Mouse (Mus musculus) myocyte (in vitro differentiated cells): Measurements from ENCODE around the gene Rgs19. TPM values are rescaled to one million over a fixed set of nuclear protein-coding genes. Genes with fewer than 3 reads are reported as not detected.
A peak's percentile ranks its signal among the peaks of the same experiment; 100 is the strongest.

ENCODE experiments used
- H3K27me3 ChIP-seq: one replicate; pipeline ENCODE4 v1.6.1; 2011; ENCODE audit not compliant: control insufficient read depth, insufficient read depth, insufficient read length
- H3K36me3 ChIP-seq: one replicate; pipeline ENCODE4 v1.6.1; 2011; ENCODE audit not compliant: control insufficient read depth, insufficient read depth
- H3K4me2 ChIP-seq: one replicate; pipeline ENCODE4 v1.6.1; 2011; ENCODE audit warnings: low read depth, control low read depth
- H3K4me3 ChIP-seq: one replicate; pipeline ENCODE4 v1.5.1; 2011; ENCODE audit warnings: mild to moderate bottlenecking, control low read depth, moderate library complexity
- H3K79me2 ChIP-seq: one replicate; pipeline ENCODE4 v1.6.1; 2011; ENCODE audit not compliant: control insufficient read depth, insufficient read depth
- H3ac ChIP-seq: one replicate; pipeline ENCODE4 v1.6.1; 2011; ENCODE audit not compliant: control insufficient read depth, insufficient read length
- CEBPB ChIP-seq: IDR thresholded peaks from 2 replicates; pipeline ENCODE4 v1.6.1; 2011; ENCODE audit warnings: mild to moderate bottlenecking, moderate library complexity; ENCODE audit not compliant: poor library complexity, insufficient read depth, severe bottlenecking
- E2F4 ChIP-seq: IDR thresholded peaks from one replicate; pipeline ENCODE4 v1.6.1; 2011; ENCODE audit warnings: mild to moderate bottlenecking, control low read depth, moderate library complexity; ENCODE audit not compliant: insufficient read depth
- MAX ChIP-seq: IDR thresholded peaks from one replicate; pipeline ENCODE4 v1.6.1; 2011; ENCODE audit warnings: low read depth, mild to moderate bottlenecking, control low read depth
- MYOD1 ChIP-seq, 3 experiments: IDR thresholded peaks; one replicate each; pipeline ENCODE4 v1.6.1; 2011; ENCODE audit warnings: control low read depth in 2 of 3, low read depth in 2 of 3, mild to moderate bottlenecking in 2 of 3, moderate library complexity in 1 of 3; ENCODE audit not compliant: insufficient read length in 2 of 3, control insufficient read depth in 1 of 3
- MYOG ChIP-seq, 3 experiments: IDR thresholded peaks; one replicate each; pipeline ENCODE4 v1.6.1; 2011; ENCODE audit warnings: control low read depth in 2 of 3, low read depth in 2 of 3, mild to moderate bottlenecking in 2 of 3; ENCODE audit not compliant: insufficient read length in 2 of 3, control insufficient read depth in 1 of 3, insufficient read depth in 1 of 3
- POLR2A ChIP-seq: IDR thresholded peaks from one replicate; pipeline ENCODE4 v1.6.1; 2011; ENCODE audit warnings: low read depth, mild to moderate bottlenecking, control low read depth, moderate library complexity; ENCODE audit not compliant: insufficient read length
- POLR2AphosphoS2 ChIP-seq: IDR thresholded peaks from one replicate; pipeline ENCODE4 v1.6.1; 2011; ENCODE audit warnings: low read depth, control low read depth; ENCODE audit not compliant: insufficient read length
- REST ChIP-seq: IDR thresholded peaks from one replicate; pipeline ENCODE4 v1.6.1; 2011; ENCODE audit warnings: mild to moderate bottlenecking, control low read depth, moderate library complexity; ENCODE audit not compliant: insufficient read depth, insufficient read length
- SRF ChIP-seq: IDR thresholded peaks from one replicate; pipeline ENCODE4 v1.6.1; 2011; ENCODE audit warnings: low read depth; ENCODE audit not compliant: control insufficient read depth, insufficient read length
- TCF12 ChIP-seq: IDR thresholded peaks from one replicate; pipeline ENCODE4 v1.6.1; 2011; ENCODE audit warnings: mild to moderate bottlenecking, control low read depth; ENCODE audit not compliant: poor library complexity, insufficient read depth, severe bottlenecking
- TCF3 ChIP-seq: IDR thresholded peaks from one replicate; pipeline ENCODE4 v1.6.1; 2011; ENCODE audit warnings: low read depth, control low read depth; ENCODE audit not compliant: insufficient read length
- USF1 ChIP-seq: IDR thresholded peaks from one replicate; pipeline ENCODE4 v1.6.1; 2011; ENCODE audit warnings: low read depth, mild to moderate bottlenecking, control low read depth, moderate library complexity
- polyA plus RNA-seq: library from polyadenylated mRNA; unstranded; fragments of >200 nt; fragmentation: generic; extraction: Trizol; gene quantifications from one replicate; pipeline ENCODE4 v1.2.1, GENCODE M21; 2012; ENCODE audit warnings: missing spikeins

The Rgs19 gene
- polyA plus RNA-seq = 39.5 TPM

DNA sequence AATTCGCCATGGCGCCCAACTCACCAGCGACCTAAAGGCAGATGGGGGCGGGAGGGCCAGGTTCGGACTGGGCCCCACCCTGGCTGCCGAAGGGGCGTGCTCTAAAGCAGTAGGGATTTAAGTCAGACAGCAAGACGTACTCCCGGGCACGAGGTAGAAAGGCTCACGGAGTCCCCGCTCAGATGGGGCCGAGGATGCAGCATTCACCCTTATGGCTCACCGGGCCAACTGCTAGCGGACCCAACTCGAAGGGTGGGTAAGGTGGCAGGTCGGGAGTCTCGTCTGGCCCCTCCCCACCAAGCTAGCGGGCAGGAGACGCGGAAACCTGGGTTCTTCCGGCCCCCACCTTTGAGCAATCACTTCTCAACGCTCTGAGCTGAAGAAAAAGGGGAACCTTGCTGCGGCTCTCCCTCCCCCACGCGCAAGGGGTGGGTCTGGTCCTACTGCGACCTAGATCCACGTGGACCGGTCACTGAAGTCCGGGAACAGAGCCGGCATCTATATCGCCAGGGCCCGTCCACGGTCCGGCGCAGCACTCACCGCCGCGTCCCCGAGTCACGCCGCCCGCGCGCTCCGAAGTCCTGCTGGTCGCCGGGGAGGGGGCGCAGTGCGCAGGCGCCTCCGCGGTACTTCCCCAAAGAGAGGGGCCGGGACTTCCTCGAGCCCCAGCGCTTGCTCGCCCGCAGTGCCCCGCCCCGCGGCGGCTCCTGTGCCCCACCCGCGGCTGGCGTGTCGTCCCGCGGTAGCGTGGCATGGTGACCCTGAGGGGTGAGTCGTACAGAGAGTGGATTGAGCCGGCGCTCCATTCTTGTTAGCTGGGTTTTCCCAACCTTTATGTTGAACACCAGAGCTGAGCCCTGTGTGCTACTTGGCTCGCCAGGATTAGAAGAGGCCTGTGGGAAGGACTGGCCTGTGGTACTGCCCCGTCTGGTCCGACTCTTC is at the start of gene Rgs19:
Rgs19 (minus strand) TSS at position 639 of the 942 bp plus-strand sequence.
- Histone ChIP-seq H3K4me2 (peak within 1 kb of the TSS; percentile 90), H3K79me2 (no peaks in the 10 kb centered on the region), H3K36me3 (no peaks in the 10 kb centered on the region), H3ac (peak within 1 kb of the TSS; percentile 32), H3K27me3 (peaks cover 8% of the 10 kb centered on the region), H3K4me3 (peak within 1 kb of the TSS; percentile 70)
- TF ChIP-seq CEBPB (no peak), TCF12 (no peak), MYOG (IDR thresholded peaks at IDR 0.05; ENCODE audit: control insufficient read depth in 1 of 3, insufficient read depth in 1 of 3, insufficient read length in 2 of 3, low read depth in 2 of 3) (no peak), TCF3 (no peak), POLR2A (peak; percentile 91), REST (peak; percentile 12), SRF (no peak), E2F4 (no peak), POLR2AphosphoS2 (peak; percentile 91), MAX (no peak), USF1 (no peak), MYOD1 (IDR thresholded peaks at IDR 0.05; ENCODE audit: control insufficient read depth in 1 of 3, insufficient read length in 2 of 3, low read depth in 2 of 3) (no peak)

DNA sequence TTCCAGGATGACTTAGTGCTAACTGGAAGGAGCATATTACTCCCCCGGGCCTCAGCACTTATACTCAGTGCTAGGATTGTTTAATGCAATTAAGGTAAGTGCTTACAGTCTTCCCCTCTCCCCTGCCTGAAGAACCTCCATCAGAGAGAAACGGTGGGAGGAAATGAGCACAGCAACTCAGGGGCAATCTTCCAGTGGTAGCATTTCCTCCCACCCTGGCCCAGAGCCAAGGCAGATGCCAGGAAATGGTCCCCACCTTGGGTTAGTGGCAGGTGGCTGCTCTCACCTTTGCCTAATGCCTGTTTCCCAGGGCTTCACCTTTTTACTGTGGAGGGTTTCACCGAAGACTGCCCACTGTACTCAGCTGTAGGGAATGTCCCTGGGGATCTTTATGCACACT is 36.3 kb upstream of the Rgs19 start:
- Histone ChIP-seq H3K36me3 (no peaks in the 10 kb centered on the region), H3K4me3 (no peak overlapping the region), H3K4me2 (no peak overlapping the region), H3K79me2 (no peaks in the 10 kb centered on the region), H3ac (no peak overlapping the region), H3K27me3 (no peaks in the 10 kb centered on the region)
- TF ChIP-seq POLR2A (no peak), TCF3 (no peak)

DNA sequence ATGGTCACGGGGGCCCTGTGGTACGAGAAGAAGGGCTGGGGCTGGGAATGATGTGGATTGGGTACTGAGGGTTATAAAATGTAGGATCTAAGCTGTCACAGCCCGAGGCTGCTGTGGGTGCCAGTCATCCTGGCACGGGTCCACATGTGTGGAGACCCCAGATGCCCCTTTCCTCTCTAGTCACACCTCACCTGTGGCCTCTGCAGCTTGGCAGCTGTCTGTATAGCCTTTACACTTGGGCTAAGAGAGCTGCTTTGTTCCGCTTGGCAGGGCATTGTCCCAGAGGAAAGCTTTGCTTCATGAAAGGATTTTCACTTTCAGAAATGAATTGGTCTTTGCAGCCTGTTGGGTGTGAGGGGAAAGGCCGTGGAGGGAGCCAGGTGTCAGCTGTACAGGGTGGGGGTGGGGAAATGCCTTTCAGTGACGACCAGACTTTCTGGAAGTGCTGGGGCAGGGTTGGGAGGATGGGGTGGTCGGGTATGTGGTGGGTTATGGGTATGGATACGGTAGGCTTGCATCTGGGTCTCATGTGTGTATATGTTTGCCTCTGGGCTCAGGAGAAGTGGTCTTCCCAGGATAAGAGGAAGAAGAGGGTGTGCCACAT is 34.0 kb upstream of the Rgs19 start:
- H3ac ChIP-seq = no peak overlapping the region
- no peaks in the 10 kb centered on the region for H3K79me2 ChIP-seq
- no peak overlapping the region for H3K4me2 ChIP-seq

DNA sequence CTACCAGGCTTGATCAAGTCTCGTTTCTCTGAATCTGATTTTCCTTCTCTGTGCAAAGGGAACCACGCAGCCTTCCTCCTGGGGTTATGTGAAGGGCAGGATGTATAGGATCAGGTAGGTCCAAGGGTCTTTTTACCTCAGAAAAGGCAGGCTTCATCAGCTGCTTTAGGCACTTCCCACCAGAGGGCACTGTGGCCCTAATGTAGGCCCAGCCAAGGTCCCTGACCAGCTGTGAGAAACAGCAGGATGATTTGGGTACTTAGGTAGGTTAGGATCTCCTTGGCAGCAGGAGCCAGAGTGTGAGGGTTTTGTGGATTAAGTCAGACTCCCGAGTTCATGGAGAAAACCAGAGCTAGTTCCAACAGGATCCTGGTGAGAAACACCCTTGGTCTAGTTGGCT is 28.4 kb upstream of the Rgs19 start:
- no peak overlapping the region for H3K4me2 ChIP-seq
- no peaks in the 10 kb centered on the region for H3K36me3 ChIP-seq
- no peak for TF ChIP-seq MAX
- no peak for TF ChIP-seq E2F4
- TF ChIP-seq USF1 = no peak
- no peak for TF ChIP-seq MYOD1 (IDR thresholded peaks at IDR 0.05; ENCODE audit: control insufficient read depth in 1 of 3, insufficient read length in 2 of 3, low read depth in 2 of 3)
- TF ChIP-seq SRF = no peak
- no peak for TF ChIP-seq CEBPB
- no peak for TF ChIP-seq TCF3
- no peak for TF ChIP-seq REST
- TF ChIP-seq MYOG (IDR thresholded peaks at IDR 0.05; ENCODE audit: control insufficient read depth in 1 of 3, insufficient read depth in 1 of 3, insufficient read length in 2 of 3, low read depth in 2 of 3) = no peak
- no peak overlapping the region for H3K4me3 ChIP-seq
- H3K27me3 ChIP-seq = no peaks in the 10 kb centered on the region
- no peaks in the 10 kb centered on the region for H3K79me2 ChIP-seq
- H3ac ChIP-seq = no peak overlapping the region

More for the DNA sequence above, 34.0 kb upstream of the Rgs19 start:
- TF ChIP-seq POLR2AphosphoS2 (no peak), REST (no peak), E2F4 (no peak), MAX (no peak), USF1 (no peak), POLR2A (no peak), MYOG (IDR thresholded peaks at IDR 0.05; ENCODE audit: control insufficient read depth in 1 of 3, insufficient read depth in 1 of 3, insufficient read length in 2 of 3, low read depth in 2 of 3) (no peak), SRF (no peak), CEBPB (no peak), MYOD1 (IDR thresholded peaks at IDR 0.05; ENCODE audit: control insufficient read depth in 1 of 3, insufficient read length in 2 of 3, low read depth in 2 of 3) (no peak)
- Histone ChIP-seq H3K36me3 (no peaks in the 10 kb centered on the region), H3K27me3 (no peaks in the 10 kb centered on the region), H3K4me3 (no peak overlapping the region)
